Mouse (Mus musculus) midbrain, embryonic 14.5 days (tissue): ENCODE measurements around the gene Afap1l2. TPM values are rescaled to one million over a fixed set of nuclear protein-coding genes. Genes with fewer than 3 reads are reported as not detected.

Source experiments
- polyA plus RNA-seq: library from polyadenylated mRNA; unstranded; fragments of >200 nt; fragmentation: Nextera tagmentation; extraction: Ambion mirVana; gene quantifications from 2 replicates; pipeline ENCODE4 v1.2.1, GENCODE M21; 2014

Afap1l2 gene
- polyA plus RNA-seq, 1 experiment from 2014 or later = 8.8 TPM

Other genes starting within 250 kb of the Afap1l2 start
- gene Ccdc186, start 186.0 kb downstream of the Afap1l2 start, polyA plus RNA-seq = 24.6 and 27.7 TPM in 2 replicates
- 0.27 and 0.63 TPM in 2 replicates for gene Tdrd1, start 182.0 kb downstream of the Afap1l2 start, polyA plus RNA-seq
- gene Vwa2, start 134.0 kb downstream of the Afap1l2 start, polyA plus RNA-seq = 0.28 and 0.66 TPM in 2 replicates